Mouse (Mus musculus) mature B cell (primary cell): ENCODE data around the gene Pcx.

Experiments
- in situ Hi-C: fragments of 300-500 bp; cut with MboI; formaldehyde crosslinking; loops from 2 replicates; pipeline ENCODE4 v1.14.3; 2019

The Pcx gene

GRCm38 (mm10) chr19:4548305-4548883 is 38.1 kb downstream of the Pcx start:
- in situ Hi-C loops = no loop called here

GRCm38 (mm10) chr19:4554248-4554647 is 44.0 kb downstream of the Pcx start:
- in situ Hi-C loops = no loop called here

- in situ Hi-C loops = no loop called here
Measured at GRCm38 (mm10) chr19:4555086-4555485, 44.8 kb downstream of the Pcx start.

GRCm38 (mm10) chr19:4556787-4557186 is 46.5 kb downstream of the Pcx start:
- in situ Hi-C loops = no loop called here

GRCm38 (mm10) chr19:4557796-4558569 is 47.7 kb downstream of the Pcx start:
- in situ Hi-C loops = no loop called here

GRCm38 (mm10) chr19:4558570-4558955 is 48.3 kb downstream of the Pcx start:
- in situ Hi-C loops = no loop called here

- in situ Hi-C loops = no loop called here
Measured at GRCm38 (mm10) chr19:4559011-4559410, 48.7 kb downstream of the Pcx start.

GRCm38 (mm10) chr19:4559588-4559987 is 49.3 kb downstream of the Pcx start:
- in situ Hi-C loops = no loop called here

- in situ Hi-C loops = no loop called here
Measured at GRCm38 (mm10) chr19:4560205-4560604, 49.9 kb downstream of the Pcx start.

- in situ Hi-C loops = no loop called here
Measured at GRCm38 (mm10) chr19:4565678-4566077, 55.4 kb downstream of the Pcx start.

GRCm38 (mm10) chr19:4566880-4567279 is 56.6 kb downstream of the Pcx start:
- in situ Hi-C loops = no loop called here

GRCm38 (mm10) chr19:4567665-4568064 is 57.4 kb downstream of the Pcx start:
- in situ Hi-C loops = no loop called here

GRCm38 (mm10) chr19:4568832-4569231 is 58.6 kb downstream of the Pcx start:
- in situ Hi-C loops = no loop called here

- in situ Hi-C loops = no loop called here
Measured at GRCm38 (mm10) chr19:4569356-4570236, 59.3 kb downstream of the Pcx start.

- in situ Hi-C loops = no loop called here
Measured at GRCm38 (mm10) chr19:4570237-4570613, 60.0 kb downstream of the Pcx start.

GRCm38 (mm10) chr19:4570815-4571214 is 60.5 kb downstream of the Pcx start:
- in situ Hi-C loops = no loop called here

GRCm38 (mm10) chr19:4571658-4572057 is 61.4 kb downstream of the Pcx start:
- in situ Hi-C loops = no loop called here

- in situ Hi-C loops = no loop called here
Measured at GRCm38 (mm10) chr19:4572061-4572460, 61.8 kb downstream of the Pcx start.

GRCm38 (mm10) chr19:4572467-4572866 is 62.2 kb downstream of the Pcx start:
- in situ Hi-C loops = no loop called here

- in situ Hi-C loops = no loop called here
Measured at GRCm38 (mm10) chr19:4573241-4573640, 63.0 kb downstream of the Pcx start.

GRCm38 (mm10) chr19:4578799-4579198 is 68.5 kb downstream of the Pcx start:
- in situ Hi-C loops = no loop called here

- in situ Hi-C loops = no loop called here
Measured at GRCm38 (mm10) chr19:4579296-4579695, 69.0 kb downstream of the Pcx start.

- in situ Hi-C loops = no loop called here
Measured at GRCm38 (mm10) chr19:4583856-4584255, 73.6 kb downstream of the Pcx start.
